17 mouse cellular contexts compared by ENCODE assay signal in genomic region chr15:86434241-86434640, GRCm38 (mm10).
A peak's percentile ranks its signal among the peaks of the same experiment; 100 is the strongest.
DNase-seq lines count a peak whose midpoint lies in the region; ATAC-seq and TF ChIP-seq lines count a peak whose summit lies in the region.
"Had no signal": no experiment of that assay in that cellular context is flagged by ENCODE, and none has a peak within 500 bp of the region (broad histone marks: within the 10 kb centered on the region; RNA-seq: fewer than 3 reads in every experiment).

No protein-coding gene starts in this region.

- no peaks in the 10 kb centered on the region for H3K27me3 ChIP-seq in hindbrain, embryonic 12.5 days
- H3K27me3 ChIP-seq in hindbrain, embryonic 16.5 days (replicated peaks; ENCODE audit: control insufficient read depth, insufficient read depth, low read length) = no peaks in the 10 kb centered on the region
- no peaks in the 10 kb centered on the region for H3K27me3 ChIP-seq in midbrain, embryonic 14.5 days (ENCODE audit: control insufficient read depth, insufficient read depth, low read length)
- no peaks in the 10 kb centered on the region for H3K27me3 ChIP-seq in midbrain, postnatal 0 days (ENCODE audit: insufficient read depth, low read length)
- H3K27me3 ChIP-seq: embryonic facial prominence, embryonic 13.5 days had no signal

- no peaks in the 10 kb centered on the region for H3K9me3 ChIP-seq in hindbrain, embryonic 12.5 days (replicated peaks)
- no peaks in the 10 kb centered on the region for H3K9me3 ChIP-seq in hindbrain, embryonic 16.5 days (ENCODE audit: control insufficient read depth, low read length)
- H3K9me3 ChIP-seq in midbrain, embryonic 14.5 days (ENCODE audit: control insufficient read depth, low read length) = no peaks in the 10 kb centered on the region
- no peaks in the 10 kb centered on the region for H3K9me3 ChIP-seq in midbrain, postnatal 0 days (ENCODE audit: low read length)
- H3K9me3 ChIP-seq: embryonic facial prominence, embryonic 13.5 days; forebrain, embryonic 12.5 days; heart, embryonic 12.5 days had no signal

- no peak overlapping the region for H3K9ac ChIP-seq in hindbrain, embryonic 12.5 days
- no peak overlapping the region for H3K9ac ChIP-seq in hindbrain, embryonic 16.5 days (ENCODE audit: low read depth, low read length)
- no peak overlapping the region for H3K9ac ChIP-seq in midbrain, embryonic 14.5 days (replicated peaks; ENCODE audit: low read length)
- H3K9ac ChIP-seq in midbrain, postnatal 0 days (replicated peaks; ENCODE audit: low read length, poor library complexity, severe bottlenecking) = no peak overlapping the region
- H3K9ac ChIP-seq: embryonic facial prominence, embryonic 13.5 days; forebrain, embryonic 12.5 days; heart, embryonic 12.5 days had no signal

- H3K4me3 ChIP-seq in hindbrain, embryonic 12.5 days = no peak overlapping the region
- H3K4me3 ChIP-seq in hindbrain, embryonic 16.5 days (ENCODE audit: low read length) = no peak overlapping the region
- no peak overlapping the region for H3K4me3 ChIP-seq in midbrain, embryonic 14.5 days (replicated peaks; ENCODE audit: low read depth, low read length)
- H3K4me3 ChIP-seq in midbrain, postnatal 0 days (ENCODE audit: low read depth, low read length) = no peak overlapping the region
- H3K4me3 ChIP-seq: embryonic facial prominence, embryonic 13.5 days; forebrain, embryonic 12.5 days; gastrocnemius, adult 2 months; heart, embryonic 12.5 days had no signal

- 91% methylated on average over 3 of the region's 3 CpGs for WGBS in hindbrain, embryonic 12.5 days
- 89% methylated on average over 3 of the region's 3 CpGs for WGBS in hindbrain, embryonic 16.5 days
- 85% methylated on average over 3 of the region's 3 CpGs for WGBS in midbrain, embryonic 14.5 days
- WGBS in midbrain, postnatal 0 days = 85% methylated on average over 3 of the region's 3 CpGs

- no peaks in the 10 kb centered on the region for H3K36me3 ChIP-seq in hindbrain, embryonic 12.5 days
- H3K36me3 ChIP-seq in hindbrain, embryonic 16.5 days (ENCODE audit: control insufficient read depth, insufficient read depth, low read length) = no peaks in the 10 kb centered on the region
- H3K36me3 ChIP-seq in midbrain, embryonic 14.5 days (ENCODE audit: control insufficient read depth, insufficient read depth, low read length) = no peaks in the 10 kb centered on the region
- H3K36me3 ChIP-seq in midbrain, postnatal 0 days (ENCODE audit: insufficient read depth, low read length) = no peaks in the 10 kb centered on the region
- H3K36me3 ChIP-seq: embryonic facial prominence, embryonic 13.5 days; forebrain, embryonic 12.5 days; heart, embryonic 12.5 days had no signal

- no peak overlapping the region for H3K4me2 ChIP-seq in hindbrain, embryonic 12.5 days (replicated peaks)
- no peak overlapping the region for H3K4me2 ChIP-seq in hindbrain, embryonic 16.5 days (ENCODE audit: low read length)
- no peak overlapping the region for H3K4me2 ChIP-seq in midbrain, embryonic 14.5 days (ENCODE audit: low read length)
- H3K4me2 ChIP-seq in midbrain, postnatal 0 days (ENCODE audit: low read depth, low read length, poor library complexity, severe bottlenecking) = no peak overlapping the region
- H3K4me2 ChIP-seq: embryonic facial prominence, embryonic 13.5 days; forebrain, embryonic 12.5 days; heart, embryonic 12.5 days had no signal

- TF ChIP-seq CTCF in midbrain, postnatal 0 days (IDR thresholded peaks at IDR 0.05) = no peak

- H3K4me1 ChIP-seq in hindbrain, embryonic 12.5 days = peaks cover 27% of the 10 kb centered on the region
- no peaks in the 10 kb centered on the region; the same call in none of the 2 replicates for H3K4me1 ChIP-seq in hindbrain, embryonic 16.5 days (ENCODE audit: control insufficient read depth, insufficient read depth, low read depth, low read length)
- H3K4me1 ChIP-seq in midbrain, embryonic 14.5 days (ENCODE audit: control insufficient read depth, insufficient read depth, low read length) = 0 out of 2 replicates have a peak, but pooled peaks cover 4% of the 10 kb centered on the region
- no peaks in the 10 kb centered on the region for H3K4me1 ChIP-seq in midbrain, postnatal 0 days (ENCODE audit: insufficient read depth, low read length)

- ATAC-seq in hindbrain, embryonic 12.5 days (ENCODE audit: low FRiP score) = no peak
- ATAC-seq in hindbrain, embryonic 16.5 days = no peak
- no peak for ATAC-seq in midbrain, embryonic 14.5 days (ENCODE audit: low FRiP score, low TSS enrichment)
- no peak for ATAC-seq in midbrain, postnatal 0 days (ENCODE audit: low FRiP score)
- ATAC-seq: inflammation-experienced regulatory T-cells, adult 6 months had no signal

- no peak for DNase-seq in midbrain, embryonic 14.5 days
- no peak for DNase-seq in midbrain, postnatal 0 days (ENCODE audit: low spot score)
- DNase-seq in adrenal gland, postnatal 10 days = peak; percentile 24
- peak; percentile 38 to 48 for DNase-seq in adrenal gland, postnatal 36 days
- no peak for DNase-seq in ovary, postnatal 36 days (ENCODE audit: low spot score)
- DNase-seq in urinary bladder, adult 2 months (ENCODE audit: low spot score) = no peak
- DNase-seq: cerebellum, adult 18-20 months; cerebellum, adult 9-11 months; cerebellum, postnatal 36 days; gastrocnemius, adult 2 months; gastrocnemius, postnatal 25 days had no signal

- H3K27ac ChIP-seq in hindbrain, embryonic 12.5 days = peak overlapping the region; percentile 44; the same call in 1 of the 2 replicates
- H3K27ac ChIP-seq in hindbrain, embryonic 16.5 days (ENCODE audit: low read depth, low read length) = no peak overlapping the region
- peak overlapping the region; percentile 60; the same call in 1 of the 2 replicates for H3K27ac ChIP-seq in midbrain, embryonic 14.5 days (replicated peaks; ENCODE audit: low read depth, low read length)
- H3K27ac ChIP-seq in midbrain, postnatal 0 days (ENCODE audit: low read depth, low read length) = no peak overlapping the region
- H3K27ac ChIP-seq: embryonic facial prominence, embryonic 13.5 days; forebrain, embryonic 12.5 days; gastrocnemius, adult 2 months had no signal

Comparison
In these comparisons a context has a peak if more than half of its experiments do, and no peak if none do; other contexts are left out.
1. H3K27ac ChIP-seq: peak in hindbrain, embryonic 12.5 days (single experiment) and midbrain, embryonic 14.5 days (single experiment); none in hindbrain, embryonic 16.5 days (single experiment) and midbrain, postnatal 0 days (single experiment).
2. DNase-seq: peak in adrenal gland, postnatal 10 days (single experiment) and adrenal gland, postnatal 36 days (2 of 2); none in midbrain, embryonic 14.5 days (single experiment), midbrain, postnatal 0 days (single experiment), ovary, postnatal 36 days (single experiment) and urinary bladder, adult 2 months (single experiment).